In the genomic region with DNA sequence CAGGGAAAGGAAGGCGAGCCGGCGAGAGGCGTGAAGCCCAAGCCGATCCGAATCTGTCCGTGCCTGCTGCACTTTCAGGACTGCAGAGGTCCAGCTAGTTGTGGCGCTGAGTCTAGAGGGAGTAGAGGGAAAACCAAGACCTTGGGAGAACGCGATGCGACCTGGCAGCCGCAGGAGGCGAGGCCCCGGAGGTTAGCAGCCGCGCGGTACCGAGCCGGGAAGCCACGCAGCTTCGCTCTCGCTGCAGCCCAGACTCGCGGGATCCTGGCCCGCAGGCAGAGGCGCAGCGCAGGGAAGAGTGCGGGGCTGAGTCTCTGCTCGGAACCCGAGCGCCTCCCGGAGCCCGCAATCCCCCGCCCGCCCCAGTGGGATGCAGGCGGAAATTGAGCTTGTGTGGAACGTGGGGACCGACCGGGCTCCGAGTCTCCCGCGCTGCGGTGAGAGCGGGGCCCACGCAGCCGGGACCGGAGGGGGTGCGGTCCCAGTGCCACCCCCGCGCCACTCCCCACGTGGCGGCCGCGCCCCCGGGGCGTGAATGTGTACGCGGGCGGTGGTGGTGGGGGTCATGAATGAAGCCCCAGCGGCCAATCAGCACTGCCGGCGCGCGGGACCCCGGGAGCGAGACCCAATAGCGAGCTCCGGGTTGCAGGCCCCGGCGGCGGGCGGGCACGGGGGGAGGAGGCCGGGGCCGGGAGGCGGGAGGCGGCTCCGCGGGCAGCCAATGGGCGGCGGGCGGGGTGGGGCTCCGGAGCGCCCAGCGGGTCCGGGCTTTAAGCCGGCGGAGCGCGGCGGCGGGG, we compare ENCODE assay signal across 8 mouse cellular contexts. TPM values are rescaled to one million over a fixed set of nuclear protein-coding genes. Genes with fewer than 3 reads are reported as not detected.
DNase-seq lines count a peak whose midpoint lies in the region; ATAC-seq and TF ChIP-seq lines count a peak whose summit lies in the region.

No protein-coding gene starts in this region.

- H3K4me2 ChIP-seq in intestine, postnatal 0 days (replicated peaks; ENCODE audit: low read depth) = peak overlapping the region; percentile 97

- H3K4me3 ChIP-seq in intestine, postnatal 0 days (ENCODE audit: low read depth, low read length) = peak overlapping the region; percentile 59

- peaks cover 92% of the 10 kb centered on the region for H3K27me3 ChIP-seq in intestine, postnatal 0 days (replicated peaks; ENCODE audit: control insufficient read depth, insufficient read depth, low read length)

- WGBS in intestine, postnatal 0 days = 1% methylated on average over 74 of the region's 92 CpGs

- no peaks in the 10 kb centered on the region for H3K36me3 ChIP-seq in intestine, postnatal 0 days (ENCODE audit: control insufficient read depth, insufficient read depth)

- peak; percentile 65 for ATAC-seq in granulocyte monocyte progenitor cell, adult 5-6 weeks (replicated peaks; ENCODE audit: poor library complexity, severe bottlenecking)
- ATAC-seq in intestine, postnatal 0 days = peak; percentile 55
- peak; percentile 71 for ATAC-seq in megakaryocyte-erythroid progenitor cell, adult 5-6 weeks (replicated peaks; ENCODE audit: low FRiP score, low TSS enrichment, poor library complexity, severe bottlenecking)

- H3K4me1 ChIP-seq in intestine, postnatal 0 days (replicated peaks; ENCODE audit: control insufficient read depth, insufficient read depth, low read length) = no peaks in the 10 kb centered on the region; the same call in 1 of the 2 replicates

- intact Hi-C loops in left cerebral cortex, postnatal 25 days (cut with DNase I) = loop anchor here (2.0 to 5.0 kb wide), 3 partner anchors 62 to 515 kb away; no protein-coding TSS in a partner anchor

- H3K9ac ChIP-seq in intestine, postnatal 0 days (ENCODE audit: low read depth, low read length) = peak overlapping the region; percentile 31; the same call in 1 of the 2 replicates

- DNase-seq in adrenal gland, postnatal 14 days = peak; percentile 85
- DNase-seq in embryo, embryonic 9.5 days (ENCODE audit: extremely low spot score) = peak; percentile 91
- peak; percentile 86 to 92 for DNase-seq in left cerebral cortex, postnatal 25 days (ENCODE audit: low spot score in 2 of 2)
- peak; percentile 82 to 89 for DNase-seq in right cerebral cortex, postnatal 36 days (ENCODE audit: low spot score in 2 of 2)
- no peak for DNase-seq in adipocyte (ENCODE audit: low spot score)

- TF ChIP-seq CTCF in intestine, postnatal 0 days (IDR thresholded peaks at IDR 0.05; ENCODE audit: low read depth) = 0 out of 2 replicates have a peak, but pooled peaks have one; percentile 4

- H3K9me3 ChIP-seq in intestine, postnatal 0 days (ENCODE audit: control insufficient read depth) = no peaks in the 10 kb centered on the region

- H3K27ac ChIP-seq in intestine, postnatal 0 days (ENCODE audit: low read depth, low read length) = no peak overlapping the region

RNA-seq across cellular contexts. Expression of a gene that starts 0.4 kb away (rescaled TPM):
- 0.11 and 0.19 TPM in 2 replicates for total RNA-seq in adrenal gland, postnatal 14 days (2021)
- not detected in 2 replicates for total RNA-seq in granulocyte monocyte progenitor cell, adult 5-6 weeks (2014; fragmentation: Nextera tagmentation)
- total RNA-seq in granulocyte monocyte progenitor cell, adult 5-6 weeks (2017) = not detected in 2 replicates
- polyA plus RNA-seq in intestine, postnatal 0 days (2015; fragmentation: Nextera tagmentation; extraction: Ambion mirVana) = 0.08 TPM in 1 of 2 replicates, not detected in the other
- total RNA-seq in left cerebral cortex, postnatal 25 days (2021) = 10 to 100 TPM; 18.2 to 18.3 TPM
- not detected in 2 replicates for total RNA-seq in megakaryocyte-erythroid progenitor cell, adult 5-6 weeks (2014; fragmentation: Nextera tagmentation)
- 0.23 TPM in 1 of 2 replicates, not detected in the other for total RNA-seq in megakaryocyte-erythroid progenitor cell, adult 5-6 weeks (2017)

RNA-seq across cellular contexts. Expression of a gene that starts 36.3 kb away (rescaled TPM):
- total RNA-seq in adrenal gland, postnatal 14 days (2021) = 34.1 and 37.3 TPM in 2 replicates
- total RNA-seq in granulocyte monocyte progenitor cell, adult 5-6 weeks (2014; fragmentation: Nextera tagmentation) = 57.1 and 62.4 TPM in 2 replicates
- 81.6 and 86.4 TPM in 2 replicates for total RNA-seq in granulocyte monocyte progenitor cell, adult 5-6 weeks (2017)
- 29.6 and 32.3 TPM in 2 replicates for polyA plus RNA-seq in intestine, postnatal 0 days (2015; fragmentation: Nextera tagmentation; extraction: Ambion mirVana)
- 10 to 100 TPM; 13.8 to 17.9 TPM for total RNA-seq in left cerebral cortex, postnatal 25 days (2021)
- total RNA-seq in megakaryocyte-erythroid progenitor cell, adult 5-6 weeks (2014; fragmentation: Nextera tagmentation) = 54.9 and 55.0 TPM in 2 replicates
- total RNA-seq in megakaryocyte-erythroid progenitor cell, adult 5-6 weeks (2017) = 101 and 103 TPM in 2 replicates

RNA-seq across cellular contexts. Expression of a gene that starts 43.4 kb away (rescaled TPM):
- 7.3 and 8.5 TPM in 2 replicates for total RNA-seq in adrenal gland, postnatal 14 days (2021)
- 10.4 and 16.6 TPM in 2 replicates for total RNA-seq in granulocyte monocyte progenitor cell, adult 5-6 weeks (2014; fragmentation: Nextera tagmentation)
- total RNA-seq in granulocyte monocyte progenitor cell, adult 5-6 weeks (2017) = 5.0 and 6.1 TPM in 2 replicates
- 3.8 TPM in 2 replicates for polyA plus RNA-seq in intestine, postnatal 0 days (2015; fragmentation: Nextera tagmentation; extraction: Ambion mirVana)
- 1 to 10 TPM; 1.5 to 1.8 TPM for total RNA-seq in left cerebral cortex, postnatal 25 days (2021)
- 3.3 and 5.3 TPM in 2 replicates for total RNA-seq in megakaryocyte-erythroid progenitor cell, adult 5-6 weeks (2014; fragmentation: Nextera tagmentation)
- total RNA-seq in megakaryocyte-erythroid progenitor cell, adult 5-6 weeks (2017) = 0.42 and 4.1 TPM in 2 replicates

RNA-seq across cellular contexts. Expression of a gene that starts 46.4 kb away (rescaled TPM):
- total RNA-seq in adrenal gland, postnatal 14 days (2021) = not detected in 2 replicates
- not detected in 2 replicates for total RNA-seq in granulocyte monocyte progenitor cell, adult 5-6 weeks (2014; fragmentation: Nextera tagmentation)
- total RNA-seq in granulocyte monocyte progenitor cell, adult 5-6 weeks (2017) = not detected in 2 replicates
- polyA plus RNA-seq in intestine, postnatal 0 days (2015; fragmentation: Nextera tagmentation; extraction: Ambion mirVana) = not detected in 2 replicates
- 1 to 10 TPM in 1 of 2 experiments, under 1 TPM in 1; 0.44 to 1.1 TPM for total RNA-seq in left cerebral cortex, postnatal 25 days (2021)
- not detected in 2 replicates for total RNA-seq in megakaryocyte-erythroid progenitor cell, adult 5-6 weeks (2014; fragmentation: Nextera tagmentation)
- total RNA-seq in megakaryocyte-erythroid progenitor cell, adult 5-6 weeks (2017) = not detected in 2 replicates

RNA-seq across cellular contexts. Expression of a gene that starts 57.5 kb away (rescaled TPM):
- 41.5 and 42.8 TPM in 2 replicates for total RNA-seq in adrenal gland, postnatal 14 days (2021)
- 90.7 and 105 TPM in 2 replicates for total RNA-seq in granulocyte monocyte progenitor cell, adult 5-6 weeks (2014; fragmentation: Nextera tagmentation)
- total RNA-seq in granulocyte monocyte progenitor cell, adult 5-6 weeks (2017) = 167 and 170 TPM in 2 replicates
- polyA plus RNA-seq in intestine, postnatal 0 days (2015; fragmentation: Nextera tagmentation; extraction: Ambion mirVana) = 45.3 and 45.7 TPM in 2 replicates
- 10 to 100 TPM; 31.6 to 33.7 TPM for total RNA-seq in left cerebral cortex, postnatal 25 days (2021)
- total RNA-seq in megakaryocyte-erythroid progenitor cell, adult 5-6 weeks (2014; fragmentation: Nextera tagmentation) = 99.2 and 101 TPM in 2 replicates
- 208 and 222 TPM in 2 replicates for total RNA-seq in megakaryocyte-erythroid progenitor cell, adult 5-6 weeks (2017)

Comparison
In these comparisons a context has a peak if more than half of its experiments do, and no peak if none do; other contexts are left out.
1. RNA of a gene that starts 0.4 kb away (total RNA-seq): 18.2 to 18.3 TPM in left cerebral cortex, postnatal 25 days; 0.23 TPM in megakaryocyte-erythroid progenitor cell, adult 5-6 weeks, 0.11 to 0.19 TPM in adrenal gland, postnatal 14 days and not detected in granulocyte monocyte progenitor cell, adult 5-6 weeks; every median in the first group is over 10 times any median in the second.
2. Peak in every context shown above with its lines, with median percentiles within 50 percentile points of each other: ATAC-seq.